Mouse (Mus musculus): Measurements from ENCODE around the gene Chst4. TPM values are rescaled to one million over a fixed set of nuclear protein-coding genes. Genes with fewer than 3 reads are reported as not detected.

Gene Chst4
- polyA plus RNA-seq (2012), result not detected in 2 replicates

DNA sequence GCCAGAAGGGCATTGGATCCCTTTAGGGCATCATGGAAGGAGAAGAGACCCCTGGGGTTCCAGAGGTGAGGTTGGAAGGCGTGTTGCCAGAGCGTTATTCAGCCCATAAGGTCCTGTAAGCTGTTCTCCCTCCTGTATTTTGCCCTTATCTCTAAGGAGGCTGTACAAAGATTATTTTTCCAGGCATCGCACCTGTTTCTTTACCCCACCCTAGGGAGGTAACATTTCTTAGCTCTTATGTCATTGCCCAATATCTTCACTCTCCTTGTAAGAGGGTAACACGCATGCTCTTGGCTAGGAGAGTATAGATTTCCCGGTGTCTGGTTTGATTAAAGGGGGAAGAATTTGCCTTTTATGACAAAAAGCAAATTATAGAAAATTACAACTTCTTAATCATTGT, at the start of gene Chst4:
Gene Chst4 (minus strand): TSS at position 82 of the 400 bp plus-strand sequence.
- no peak for TF ChIP-seq GATA1 (IDR thresholded peaks at IDR 0.05; ENCODE audit: low read length)

DNA sequence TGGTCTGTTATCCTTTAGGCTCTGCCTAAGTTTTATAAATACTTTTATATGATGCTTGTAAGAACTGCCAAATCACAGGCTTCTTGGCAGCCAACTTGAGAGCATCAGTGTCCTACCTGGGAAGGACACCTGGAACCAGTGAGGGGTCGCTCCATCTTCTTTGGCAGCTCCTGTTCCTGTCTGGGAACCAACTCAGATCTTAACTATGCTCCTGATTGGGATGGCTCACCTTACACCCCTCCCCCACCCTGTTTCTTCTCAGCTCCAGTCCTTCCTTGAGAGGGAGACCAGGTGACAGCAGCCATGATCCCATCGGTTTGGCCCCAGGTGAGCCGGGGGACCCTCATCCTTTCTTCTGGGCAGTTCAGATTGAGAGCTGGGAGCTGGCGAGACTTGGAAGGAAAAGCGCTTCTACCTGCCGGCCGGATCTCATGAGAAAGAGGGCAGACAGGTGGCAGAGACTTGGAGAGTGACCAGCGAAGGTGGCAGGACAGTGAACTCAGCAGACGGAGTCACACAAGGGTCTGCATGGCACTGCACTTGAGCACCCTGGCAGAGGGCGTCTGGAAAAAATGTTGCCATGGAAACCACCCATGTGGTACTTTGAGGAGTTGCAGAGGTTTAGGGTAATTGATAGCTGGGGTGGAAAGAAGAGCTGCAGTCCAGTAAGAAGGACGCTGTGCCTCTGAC, 43.0 kb upstream of the Chst4 start:
- no peak for TF ChIP-seq GATA1 (IDR thresholded peaks at IDR 0.05; ENCODE audit: low read length)

DNA sequence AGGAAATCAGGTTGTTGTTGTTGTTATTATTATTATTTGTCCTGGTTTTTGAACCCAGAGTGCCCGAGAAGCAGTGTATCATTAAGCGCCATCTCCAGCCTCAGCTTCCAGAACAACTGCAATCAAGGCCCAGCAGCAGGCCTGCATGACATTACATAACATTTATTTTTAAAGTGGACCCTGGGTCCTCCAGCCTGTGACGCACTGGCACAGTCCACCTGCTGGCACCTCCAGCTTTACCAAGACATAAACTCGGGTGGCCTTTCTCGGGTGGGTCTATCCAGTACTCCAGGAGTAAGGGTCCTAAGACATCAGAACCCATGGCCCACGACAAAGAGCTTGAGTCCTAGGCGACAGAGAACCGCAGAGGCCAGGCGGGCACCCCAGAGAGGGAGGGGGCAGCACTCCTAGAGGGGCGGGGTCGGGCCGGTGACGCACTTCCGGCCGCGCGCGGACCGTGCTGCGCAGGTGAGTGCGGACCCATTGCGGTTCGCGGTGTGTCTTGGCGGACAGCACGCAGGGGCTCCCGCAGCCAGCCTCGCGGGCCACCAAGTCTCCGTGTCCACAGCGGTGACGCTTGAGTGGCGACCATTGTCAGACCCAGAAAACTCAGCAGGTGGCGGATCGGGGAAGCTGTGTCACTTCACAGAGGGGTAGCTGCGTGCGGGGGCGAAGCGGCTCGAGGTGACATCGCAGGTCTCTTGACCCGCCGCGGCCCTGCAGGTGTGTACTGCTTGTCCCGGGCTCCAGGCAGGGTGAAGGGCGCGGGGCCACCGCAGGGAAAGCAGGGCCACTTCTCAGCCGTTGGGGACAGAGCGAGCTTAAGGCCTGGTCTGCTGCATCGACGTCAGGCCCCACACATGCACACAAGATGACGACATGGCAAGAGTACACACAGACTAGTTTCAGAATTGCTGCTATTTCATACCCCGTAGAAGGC, 40.0 kb upstream of the Chst4 start, which contains the start of gene Zfp612:
Gene Zfp612 (plus strand): TSS at position 465 of the 940 bp plus-strand sequence.
- no peak for TF ChIP-seq GATA1 (IDR thresholded peaks at IDR 0.05; ENCODE audit: low read length)

- TF ChIP-seq GATA1 (IDR thresholded peaks at IDR 0.05; ENCODE audit: low read length), result no peak
These were observed 35.0 kb upstream of the Chst4 start for GRCm38 (mm10) chr8:110074496-110074895.

- TF ChIP-seq GATA1 (IDR thresholded peaks at IDR 0.05; ENCODE audit: low read length), result no peak
These were observed 32.1 kb upstream of the Chst4 start for GRCm38 (mm10) chr8:110071600-110071999.

DNA sequence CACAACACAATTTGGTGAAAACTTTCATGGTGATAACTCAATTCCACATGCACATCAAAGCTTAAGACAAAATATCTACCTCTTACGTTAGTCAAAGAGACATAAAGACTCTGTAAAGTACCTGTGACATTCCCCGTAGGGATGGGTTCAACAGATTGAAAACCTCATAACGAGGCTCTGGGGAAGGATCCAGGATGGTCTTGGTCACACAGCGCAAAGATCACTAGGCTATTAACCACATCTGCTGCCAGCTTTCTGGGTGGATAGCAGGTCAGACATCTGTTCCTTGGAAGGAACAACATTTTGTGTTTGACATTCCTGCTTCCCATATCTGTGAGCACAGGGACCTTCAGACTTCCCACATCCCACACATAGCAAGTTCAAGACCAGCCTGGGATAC, 30.2 kb upstream of the Chst4 start:
- no peak for TF ChIP-seq GATA1 (IDR thresholded peaks at IDR 0.05; ENCODE audit: low read length)

- TF ChIP-seq GATA1 (IDR thresholded peaks at IDR 0.05; ENCODE audit: low read length), result no peak
These were observed 26.1 kb upstream of the Chst4 start for GRCm38 (mm10) chr8:110065676-110066075.

GRCm38 (mm10) chr8:110064606-110065365, 25.2 kb upstream of the Chst4 start:
- TF ChIP-seq GATA1 (IDR thresholded peaks at IDR 0.05; ENCODE audit: low read length), result no peak

GRCm38 (mm10) chr8:110064161-110064560, 24.6 kb upstream of the Chst4 start:
- TF ChIP-seq GATA1 (IDR thresholded peaks at IDR 0.05; ENCODE audit: low read length), result no peak

DNA sequence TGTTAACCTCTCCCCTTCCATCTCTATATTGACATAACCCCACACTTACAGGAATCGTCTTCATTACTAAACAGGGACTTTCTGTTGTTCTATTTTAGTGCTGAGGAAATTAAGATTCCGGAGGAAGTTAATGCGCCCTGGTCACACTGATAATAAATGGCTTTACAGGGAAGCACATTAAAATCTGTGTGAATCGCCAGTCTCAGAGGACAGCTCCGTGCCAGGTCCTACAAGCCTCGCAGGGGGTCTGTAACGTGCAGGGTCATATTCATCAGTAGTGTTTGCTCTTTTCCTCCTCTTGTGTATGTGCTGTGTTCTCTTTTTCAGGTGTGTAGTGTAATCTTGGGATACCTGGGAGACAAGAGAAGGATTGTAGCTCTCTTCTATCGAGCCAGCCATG, 18.7 kb upstream of the Chst4 start:
- TF ChIP-seq GATA1 (IDR thresholded peaks at IDR 0.05; ENCODE audit: low read length), result no peak

DNA sequence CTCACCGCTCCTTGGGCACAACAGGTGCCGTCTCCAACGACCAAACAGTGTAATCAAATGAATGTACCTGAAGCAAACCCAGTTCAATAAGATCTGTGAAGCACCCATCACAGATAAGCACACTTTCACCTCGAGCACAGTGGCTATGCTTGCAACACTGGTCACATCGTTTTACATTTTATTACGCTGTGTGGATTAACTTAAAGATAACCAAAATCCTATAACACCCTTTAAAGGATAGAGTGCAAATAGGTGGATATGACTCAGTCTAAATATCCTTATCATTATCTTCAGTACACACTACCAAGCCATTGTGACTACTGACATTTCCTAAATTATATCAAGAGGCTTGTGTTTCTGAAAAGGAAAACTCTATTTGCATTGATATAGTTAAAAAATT, 11.7 kb upstream of the Chst4 start:
- no peak for TF ChIP-seq GATA1 (IDR thresholded peaks at IDR 0.05; ENCODE audit: low read length)

GRCm38 (mm10) chr8:110040509-110040908, 969 bp upstream of the Chst4 start:
- TF ChIP-seq GATA1 (IDR thresholded peaks at IDR 0.05; ENCODE audit: low read length), result no peak

GRCm38 (mm10) chr8:110039216-110039615, 324 bp downstream of the Chst4 start:
- TF ChIP-seq GATA1 (IDR thresholded peaks at IDR 0.05; ENCODE audit: low read length), result no peak

DNA sequence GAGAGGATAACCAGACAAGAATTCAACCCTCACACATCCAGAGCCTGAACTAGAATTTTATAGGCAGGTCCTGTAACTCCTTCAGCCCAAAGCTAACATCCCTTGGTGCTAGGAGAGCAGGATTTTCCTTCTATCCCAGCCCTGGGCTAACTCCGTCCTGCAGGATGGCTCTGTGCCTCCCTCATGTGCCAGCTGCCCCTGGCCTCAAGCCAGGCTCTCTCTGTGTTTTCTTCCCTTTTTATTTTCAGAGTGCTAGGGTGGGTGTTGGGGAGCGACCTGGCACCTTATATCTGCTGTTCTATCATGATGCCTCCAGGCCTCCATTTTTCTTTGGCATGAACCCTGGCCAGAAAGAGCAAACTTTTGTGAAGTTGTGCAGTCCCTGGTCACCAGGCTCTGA, 3.4 kb downstream of the Chst4 start:
- TF ChIP-seq GATA1 (IDR thresholded peaks at IDR 0.05; ENCODE audit: low read length), result no peak

- no peak for TF ChIP-seq GATA1 (IDR thresholded peaks at IDR 0.05; ENCODE audit: low read length)
These were observed 5.2 kb downstream of the Chst4 start for GRCm38 (mm10) chr8:110034331-110034730.

Data from G1E-ER4 (cell line).